Mouse (Mus musculus) heart, embryonic 13.5 days (tissue): ENCODE results near the gene Kbtbd3. TPM values are rescaled to one million over a fixed set of nuclear protein-coding genes. Genes with fewer than 3 reads are reported as not detected.

ENCODE experiments used
- ATAC-seq: fragments of 200-750 bp; cut with Nextera tagmentation; 2 replicates; pipeline ENCODE4 v1.8.0; 2017; ENCODE audit warnings: moderate TSS enrichment; ENCODE audit not compliant: insufficient number of reproducible peaks, low FRiP score, low TSS enrichment; ENCODE audit errors: extremely low read depth
- H3K27ac ChIP-seq: fragments of 300-500 bp; sonication (generic); replicated peaks from 2 replicates; pipeline ENCODE4 v1.5.1; 2015; ENCODE audit warnings: moderate library complexity, mild to moderate bottlenecking, inconsistent platforms
- H3K27me3 ChIP-seq: fragments of 300-500 bp; sonication (generic); replicated peaks from 2 replicates; pipeline ENCODE4 v1.6.1; 2015; ENCODE audit warnings: mild to moderate bottlenecking, inconsistent platforms
- H3K36me3 ChIP-seq: fragments of 300-500 bp; sonication (generic); 2 replicates; pipeline ENCODE4 v1.6.1; 2015; ENCODE audit warnings: mild to moderate bottlenecking, inconsistent platforms
- H3K4me1 ChIP-seq: fragments of 300-500 bp; sonication (generic); 2 replicates; pipeline ENCODE4 v1.6.1; 2015; ENCODE audit warnings: inconsistent platforms
- H3K4me2 ChIP-seq: fragments of 300-500 bp; sonication (generic); 2 replicates; pipeline ENCODE4 v1.6.1; 2015; ENCODE audit warnings: inconsistent platforms, mild to moderate bottlenecking, moderate library complexity
- H3K4me3 ChIP-seq: fragments of 300-500 bp; sonication (generic); 2 replicates; pipeline ENCODE4 v1.5.1; 2015; ENCODE audit warnings: moderate library complexity, mild to moderate bottlenecking, inconsistent platforms
- H3K9ac ChIP-seq: fragments of 300-500 bp; sonication (generic); 2 replicates; pipeline ENCODE4 v1.6.1; 2015; ENCODE audit warnings: inconsistent platforms, mild to moderate bottlenecking, moderate library complexity
- H3K9me3 ChIP-seq: fragments of 300-500 bp; sonication (generic); 2 replicates; pipeline ENCODE4 v1.6.1; 2016; ENCODE audit warnings: inconsistent platforms
- WGBS: fragments of 180-500 bp; shearing (Covaris S2); methylation state at CpG from one replicate; pipeline ENCODE4 v1.1.7; 2015; ENCODE audit warnings: mixed read lengths; 5-methylcytosine and 5-hydroxymethylcytosine counted together
- polyA plus RNA-seq: library from polyadenylated mRNA; unstranded; fragments of >200 nt; fragmentation: Nextera tagmentation; extraction: Ambion mirVana; gene quantifications from 2 replicates; pipeline ENCODE4 v1.2.1, GENCODE M21; 2015

The Kbtbd3 gene
- 6.4 and 8.0 TPM in 2 replicates for polyA plus RNA-seq

- Histone ChIP-seq H3K4me2 (peak within 1 kb of the TSS; percentile 85), H3K4me3 (peak within 1 kb of the TSS; percentile 79), H3K36me3 (peaks cover 7% of the 10 kb centered on the region), H3K9me3 (no peaks in the 10 kb centered on the region), H3K27me3 (no peaks in the 10 kb centered on the region), H3K9ac (peak within 1 kb of the TSS; percentile 94), H3K4me1 (peaks cover 33% of the 10 kb centered on the region), H3K27ac (peak within 1 kb of the TSS; percentile 95)
- ATAC-seq = peak; percentile 96
- WGBS = under 1% methylated on average over 53 of the region's 53 CpGs
Observed at GRCm38 (mm10) chr9:4309351-4310085, at the start of gene Kbtbd3, which contains the start of gene Aasdhppt. TSS of gene Kbtbd3 (plus strand) at chr9:4309833. TSS of gene Aasdhppt (minus strand) at chr9:4309471.

- Histone ChIP-seq H3K9ac (no peak overlapping the region), H3K27me3 (no peaks in the 10 kb centered on the region), H3K27ac (no peak overlapping the region), H3K4me2 (peak overlapping the region; percentile 51), H3K4me1 (no peaks in the 10 kb centered on the region), H3K4me3 (peak overlapping the region; percentile 47), H3K9me3 (peaks cover 13% of the 10 kb centered on the region), H3K36me3 (no peaks in the 10 kb centered on the region)
- 39% methylated on average over 65 of the region's 65 CpGs for WGBS
- ATAC-seq = peak; percentile 14; the same call in 1 of the 2 replicates
Observed at GRCm38 (mm10) chr9:4259841-4260745, 49.5 kb upstream of the Kbtbd3 start.

GRCm38 (mm10) chr9:4260746-4261090, 48.9 kb upstream of the Kbtbd3 start:
- H3K4me2 ChIP-seq = peak overlapping the region; percentile 51
- WGBS = 57% methylated on average over 12 of the region's 12 CpGs
- H3K36me3 ChIP-seq = no peaks in the 10 kb centered on the region

GRCm38 (mm10) chr9:4266881-4267280, 42.8 kb upstream of the Kbtbd3 start:
- 90% methylated on average over 3 of the region's 3 CpGs for WGBS
- no peak overlapping the region for H3K4me2 ChIP-seq
- H3K27me3 ChIP-seq = no peaks in the 10 kb centered on the region
- H3K9ac ChIP-seq = no peak overlapping the region
- no peaks in the 10 kb centered on the region for H3K36me3 ChIP-seq
- H3K9me3 ChIP-seq = no peaks in the 10 kb centered on the region
- no peak for ATAC-seq
- no peaks in the 10 kb centered on the region for H3K4me1 ChIP-seq
- no peak overlapping the region for H3K4me3 ChIP-seq
- H3K27ac ChIP-seq = no peak overlapping the region

More at GRCm38 (mm10) chr9:4260746-4261090, 48.9 kb upstream of the Kbtbd3 start:
- H3K4me3 ChIP-seq = peak overlapping the region; percentile 47
- no peaks in the 10 kb centered on the region for H3K27me3 ChIP-seq
- no peaks in the 10 kb centered on the region for H3K4me1 ChIP-seq
- H3K27ac ChIP-seq = no peak overlapping the region
- H3K9me3 ChIP-seq = peaks cover 13% of the 10 kb centered on the region
- H3K9ac ChIP-seq = no peak overlapping the region
- no peak for ATAC-seq

- H3K9me3 ChIP-seq = no peaks in the 10 kb centered on the region
- whole genome bisulfite sequencing = 20% methylated on average over 3 of the region's 3 CpGs
- no peak overlapping the region for H3K4me2 ChIP-seq
- H3K27me3 ChIP-seq = no peaks in the 10 kb centered on the region
- H3K4me3 ChIP-seq = no peak overlapping the region
- no peak overlapping the region for H3K9ac ChIP-seq
- H3K27ac ChIP-seq = no peak overlapping the region
- no peak for ATAC-seq
- H3K36me3 ChIP-seq = peaks cover 21% of the 10 kb centered on the region
- H3K4me1 ChIP-seq = no peaks in the 10 kb centered on the region
Observed at GRCm38 (mm10) chr9:4283850-4284249, 25.8 kb upstream of the Kbtbd3 start.

GRCm38 (mm10) chr9:4300466-4300865, 9.2 kb upstream of the Kbtbd3 start:
- 69% methylated on average over 2 of the region's 2 CpGs for WGBS

GRCm38 (mm10) chr9:4304867-4305266, 4.8 kb upstream of the Kbtbd3 start:
- 49% methylated on average over 1 of the region's 1 CpGs for WGBS
- Histone ChIP-seq H3K4me3 (no peak overlapping the region), H3K9me3 (no peaks in the 10 kb centered on the region), H3K27me3 (no peaks in the 10 kb centered on the region), H3K36me3 (peaks cover 21% of the 10 kb centered on the region), H3K4me1 (peaks cover 11% of the 10 kb centered on the region), H3K27ac (no peak overlapping the region), H3K9ac (no peak overlapping the region), H3K4me2 (no peak overlapping the region)
- no peak for ATAC-seq

More at GRCm38 (mm10) chr9:4300466-4300865, 9.2 kb upstream of the Kbtbd3 start:
- no peak overlapping the region for H3K4me2 ChIP-seq
- no peak overlapping the region for H3K4me3 ChIP-seq
- H3K27me3 ChIP-seq = no peaks in the 10 kb centered on the region
- H3K4me1 ChIP-seq = no peaks in the 10 kb centered on the region
- no peaks in the 10 kb centered on the region for H3K9me3 ChIP-seq
- H3K36me3 ChIP-seq = peaks cover 47% of the 10 kb centered on the region
- no peak overlapping the region for H3K9ac ChIP-seq
- ATAC-seq = no peak
- H3K27ac ChIP-seq = no peak overlapping the region

- Histone ChIP-seq H3K4me3 (peak overlapping the region; percentile 79), H3K27ac (peak overlapping the region; percentile 95), H3K9ac (peak overlapping the region; percentile 87), H3K4me1 (peaks cover 33% of the 10 kb centered on the region), H3K4me2 (peak overlapping the region; percentile 85), H3K36me3 (no peaks in the 10 kb centered on the region), H3K27me3 (no peaks in the 10 kb centered on the region), H3K9me3 (no peaks in the 10 kb centered on the region)
- WGBS = under 1% methylated on average over 36 of the region's 36 CpGs
- ATAC-seq = peak; percentile 27; the same call in 1 of the 2 replicates
Observed at GRCm38 (mm10) chr9:4308628-4309350, 844 bp upstream of the Kbtbd3 start.

GRCm38 (mm10) chr9:4310706-4311105, 1.1 kb downstream of the Kbtbd3 start:
- Histone ChIP-seq H3K4me3 (peak overlapping the region; percentile 79), H3K27ac (no peak overlapping the region), H3K4me1 (peaks cover 33% of the 10 kb centered on the region), H3K9me3 (no peaks in the 10 kb centered on the region), H3K36me3 (peaks cover 14% of the 10 kb centered on the region), H3K9ac (peak overlapping the region; percentile 94), H3K27me3 (no peaks in the 10 kb centered on the region), H3K4me2 (peak overlapping the region; percentile 85)
- 44% methylated on average over 3 of the region's 3 CpGs for WGBS
- no peak for ATAC-seq

- Histone ChIP-seq H3K27me3 (no peaks in the 10 kb centered on the region), H3K9ac (no peak overlapping the region), H3K9me3 (no peaks in the 10 kb centered on the region), H3K36me3 (peaks cover 14% of the 10 kb centered on the region), H3K4me2 (peak overlapping the region; percentile 85; the same call in 1 of the 2 replicates), H3K27ac (no peak overlapping the region), H3K4me3 (no peak overlapping the region), H3K4me1 (peaks cover 31% of the 10 kb centered on the region)
- WGBS = 76% methylated on average over 3 of the region's 3 CpGs
- no peak for ATAC-seq
Observed at GRCm38 (mm10) chr9:4311162-4311561, 1.5 kb downstream of the Kbtbd3 start.

GRCm38 (mm10) chr9:4313946-4314345, 4.3 kb downstream of the Kbtbd3 start:
- H3K9me3 ChIP-seq = no peaks in the 10 kb centered on the region
- H3K9ac ChIP-seq = no peak overlapping the region
- H3K4me3 ChIP-seq = no peak overlapping the region
- ATAC-seq = no peak
- H3K36me3 ChIP-seq = peaks cover 16% of the 10 kb centered on the region
- no peak overlapping the region for H3K4me2 ChIP-seq
- peaks cover 22% of the 10 kb centered on the region for H3K4me1 ChIP-seq
- H3K27ac ChIP-seq = no peak overlapping the region
- WGBS = 87% methylated on average over 4 of the region's 4 CpGs
- H3K27me3 ChIP-seq = no peaks in the 10 kb centered on the region
